16 mouse cellular contexts compared by ENCODE assay signal in the genomic region with DNA sequence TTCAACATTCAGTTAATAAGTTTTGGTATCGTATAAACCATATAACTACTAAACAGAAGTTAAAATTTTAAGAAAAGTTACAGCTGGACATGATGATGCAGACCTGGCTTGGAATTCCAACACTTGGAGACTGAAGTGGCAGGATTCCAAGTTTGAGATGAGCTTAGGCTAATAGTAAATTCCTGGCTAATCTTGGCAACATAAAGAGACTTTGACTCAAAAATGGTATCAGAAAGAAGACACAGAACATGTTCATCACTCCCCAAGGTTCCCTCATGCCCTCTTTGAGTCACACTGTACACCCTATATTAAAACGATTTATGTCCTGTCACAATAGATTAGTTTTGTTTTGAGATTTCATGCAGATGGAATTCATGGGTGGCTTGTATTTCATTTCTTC.
A peak's percentile ranks its signal among the peaks of the same experiment; 100 is the strongest.
DNase-seq lines count a peak whose midpoint lies in the region; ATAC-seq and TF ChIP-seq lines count a peak whose summit lies in the region.
"Had no signal": no experiment of that assay in that cellular context is flagged by ENCODE, and none has a peak within 500 bp of the region (broad histone marks: within the 10 kb centered on the region; RNA-seq: fewer than 3 reads in every experiment).

No protein-coding gene starts in this region.

- peaks cover 16% of the 10 kb centered on the region for H3K4me1 ChIP-seq in heart, postnatal 0 days (ENCODE audit: control insufficient read depth, insufficient read depth)
- H3K4me1 ChIP-seq in lung, embryonic 16.5 days (replicated peaks; ENCODE audit: control insufficient read depth, insufficient read depth, low read length): peaks cover 3% of the 10 kb centered on the region; the same call in 1 of the 2 replicates
- H3K4me1 ChIP-seq in lung, adult 2 months (ENCODE audit: control insufficient read depth, insufficient read depth, low read length): no peaks in the 10 kb centered on the region; the same call in 1 of the 2 replicates
- H3K4me1 ChIP-seq: neural tube, embryonic 15.5 days had no signal

- no peak overlapping the region for H3K9ac ChIP-seq in heart, postnatal 0 days (replicated peaks; ENCODE audit: low read depth, low read length)
- H3K9ac ChIP-seq in lung, embryonic 16.5 days (ENCODE audit: low read length): no peak overlapping the region
- H3K9ac ChIP-seq: liver, embryonic 14.5 days; neural tube, embryonic 15.5 days had no signal

- no peaks in the 10 kb centered on the region for H3K27me3 ChIP-seq in heart, postnatal 0 days (ENCODE audit: control insufficient read depth, insufficient read depth, low read length)
- H3K27me3 ChIP-seq in lung, embryonic 16.5 days (ENCODE audit: control insufficient read depth, insufficient read depth, low read depth, low read length): no peaks in the 10 kb centered on the region
- H3K27me3 ChIP-seq: CH12.LX; megakaryocyte, embryonic 14.5 days; neural tube, embryonic 15.5 days had no signal

- no peak overlapping the region for H3K27ac ChIP-seq in heart, postnatal 0 days (ENCODE audit: low read depth)
- no peak overlapping the region for H3K27ac ChIP-seq in lung, embryonic 16.5 days (ENCODE audit: low read length)
- H3K27ac ChIP-seq: liver, embryonic 14.5 days; neural tube, embryonic 15.5 days had no signal

- no peaks in the 10 kb centered on the region for H3K9me3 ChIP-seq in heart, postnatal 0 days (replicated peaks; ENCODE audit: control insufficient read depth, low read length)
- no peaks in the 10 kb centered on the region for H3K9me3 ChIP-seq in lung, embryonic 16.5 days (ENCODE audit: control insufficient read depth, low read length)
- H3K9me3 ChIP-seq: megakaryocyte, embryonic 14.5 days; neural tube, embryonic 15.5 days had no signal

- TF ChIP-seq POLR2A in lung, adult 2 months (IDR thresholded peaks at IDR 0.05; ENCODE audit: borderline replicate concordance, extremely low read depth, low read depth, low read length): no peak

- no peaks in the 10 kb centered on the region for H3K36me3 ChIP-seq in heart, postnatal 0 days (replicated peaks; ENCODE audit: control insufficient read depth, insufficient read depth, low read length)
- H3K36me3 ChIP-seq in lung, embryonic 16.5 days (ENCODE audit: control insufficient read depth, insufficient read depth, low read length): no peaks in the 10 kb centered on the region
- H3K36me3 ChIP-seq: neural tube, embryonic 15.5 days had no signal

- ATAC-seq in heart, postnatal 0 days (ENCODE audit: insufficient read depth, low read depth): no peak
- ATAC-seq in lung, embryonic 16.5 days (ENCODE audit: low read depth): peak; percentile 52; the same call in 1 of the 2 replicates
- ATAC-seq: activated CD4-positive, CD25-positive, alpha-beta regulatory T cell, adult 4 months; inflammation-experienced regulatory T-cells, adult 6 months had no signal

- 39% methylated on average over 2 of the region's 2 CpGs for WGBS in heart, postnatal 0 days
- WGBS in lung, embryonic 16.5 days: 56% methylated on average over 2 of the region's 2 CpGs
- WGBS in lung, adult 2 months: 64% methylated on average over 2 of the region's 2 CpGs

- no peak overlapping the region for H3K4me3 ChIP-seq in heart, postnatal 0 days (ENCODE audit: low read depth, low read length)
- no peak overlapping the region for H3K4me3 ChIP-seq in lung, embryonic 16.5 days (ENCODE audit: low read length)
- no peak overlapping the region for H3K4me3 ChIP-seq in lung, adult 2 months (replicated peaks; ENCODE audit: extremely low read depth, low read depth, low read length)
- H3K4me3 ChIP-seq: megakaryocyte, embryonic 14.5 days; neural tube, embryonic 15.5 days had no signal

- no peak for TF ChIP-seq CTCF in heart, postnatal 0 days (IDR thresholded peaks at IDR 0.05; ENCODE audit: low read depth)
- TF ChIP-seq CTCF in lung, adult 2 months (IDR thresholded peaks at IDR 0.05; ENCODE audit: insufficient read depth, low read length): no peak

- DNase-seq in heart, postnatal 0 days (ENCODE audit: low spot score): peak; percentile 54
- DNase-seq in heart, adult 9 months (ENCODE audit: low spot score in 2 of 2): no peak
- no peak for DNase-seq in lung, adult 2 months
- DNase-seq in adipocyte (ENCODE audit: low spot score): peak; percentile 52
- peak; percentile 44 for DNase-seq in lung, postnatal 36 days
- DNase-seq in thymus, postnatal 0 days (ENCODE audit: low spot score): no peak
- DNase-seq: layer of hippocampus, postnatal 36 days; spleen, adult 18-20 months; thymus, postnatal 14 days had no signal

- no peak overlapping the region for H3K4me2 ChIP-seq in heart, postnatal 0 days (ENCODE audit: low read depth, low read length)
- no peak overlapping the region for H3K4me2 ChIP-seq in lung, embryonic 16.5 days (ENCODE audit: low read depth, low read length)
- H3K4me2 ChIP-seq: neural tube, embryonic 15.5 days had no signal

- no peak for TF ChIP-seq EP300 in heart, postnatal 0 days (IDR thresholded peaks at IDR 0.05; ENCODE audit: low read depth)

Comparison
In these comparisons a context has a peak if more than half of its experiments do, and no peak if none do; other contexts are left out.
1. DNase-seq: peak in heart, postnatal 0 days (single experiment), adipocyte (single experiment) and lung, postnatal 36 days (single experiment); none in heart, adult 9 months (0 of 2), lung, adult 2 months (single experiment) and thymus, postnatal 0 days (single experiment).